Mouse (Mus musculus): ENCODE results near the gene Fnbp1. TPM values are rescaled to one million over a fixed set of nuclear protein-coding genes. Genes with fewer than 3 reads are reported as not detected.

Gene Fnbp1
- polyA plus RNA-seq, 1 experiment from 2014 or later, result 23.7 TPM

DNA sequence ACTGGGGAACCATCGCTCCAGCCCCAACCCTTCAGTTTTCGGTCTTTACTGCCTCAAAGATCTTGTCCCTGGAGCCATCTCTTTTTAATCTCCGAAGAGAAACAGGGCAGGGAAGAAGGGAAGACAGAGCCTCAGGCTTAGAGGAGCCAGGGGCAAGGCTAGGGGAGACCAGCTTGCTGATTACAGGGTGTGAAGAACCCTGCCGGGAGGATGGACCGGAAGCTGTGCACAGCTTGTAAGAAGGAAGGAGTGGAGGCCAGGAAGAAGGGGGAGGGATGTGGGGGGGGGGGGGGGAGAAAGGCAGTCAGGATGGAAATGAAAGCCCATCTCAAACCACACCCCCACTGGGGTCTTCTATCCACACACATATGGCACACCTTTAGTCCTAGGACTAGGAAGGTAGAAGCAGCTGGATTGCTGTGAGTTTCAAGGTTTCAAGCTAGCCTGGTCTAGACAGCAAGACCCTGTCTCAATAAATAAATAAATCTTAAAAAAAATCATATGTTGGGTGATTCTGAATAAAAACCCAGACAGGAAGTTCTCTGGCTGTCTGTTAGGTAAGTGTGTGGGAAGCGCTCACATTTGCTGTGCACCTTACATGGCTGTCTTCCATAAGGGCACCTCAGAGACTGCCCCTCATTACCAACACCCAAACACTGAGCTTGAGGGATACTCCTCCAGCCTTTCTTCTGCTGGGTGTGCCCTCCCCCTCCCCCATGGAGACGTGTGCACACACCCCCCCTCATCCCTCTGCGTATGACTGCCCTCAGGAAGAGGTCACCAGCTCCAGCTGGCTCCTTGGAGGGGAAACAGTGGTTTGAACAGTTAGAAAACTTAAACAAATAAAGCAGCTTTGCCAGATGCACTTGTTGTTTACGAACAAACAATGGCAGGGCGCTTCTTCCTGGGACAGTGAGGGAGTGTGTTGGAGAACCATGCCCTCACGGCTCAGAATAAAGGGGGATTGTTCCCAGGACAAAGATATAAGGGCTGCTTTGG is 53.8 kb downstream of the Fnbp1 start:
- peaks cover 23% of the 10 kb centered on the region for H3K4me1 ChIP-seq (ENCODE audit: control insufficient read depth, insufficient read depth, low read length)
- no peak overlapping the region for H3K4me3 ChIP-seq (ENCODE audit: low read length)
- H3K4me2 ChIP-seq (ENCODE audit: low read depth, low read length), result peak overlapping the region; percentile 24
- peaks cover 13% of the 10 kb centered on the region for H3K36me3 ChIP-seq (ENCODE audit: control insufficient read depth, insufficient read depth)
- peak; percentile 52 for ATAC-seq (replicated peaks; ENCODE audit: extremely low read depth, insufficient read depth, low FRiP score)
- H3K9ac ChIP-seq (ENCODE audit: low read length), result no peak overlapping the region
- H3K27ac ChIP-seq (ENCODE audit: low read length), result peak overlapping the region; percentile 72
- no peaks in the 10 kb centered on the region for H3K27me3 ChIP-seq (ENCODE audit: control insufficient read depth, insufficient read depth, low read length)
- WGBS, result 30% methylated on average over 11 of the region's 11 CpGs
- peaks cover 6% of the 10 kb centered on the region for H3K9me3 ChIP-seq (replicated peaks; ENCODE audit: control insufficient read depth, low read length)

- Histone ChIP-seq H3K4me3 (ENCODE audit: low read length) (no peak overlapping the region), H3K4me1 (ENCODE audit: control insufficient read depth, insufficient read depth, low read length) (peaks cover 23% of the 10 kb centered on the region), H3K9me3 (replicated peaks; ENCODE audit: control insufficient read depth, low read length) (peaks cover 6% of the 10 kb centered on the region), H3K4me2 (ENCODE audit: low read depth, low read length) (no peak overlapping the region), H3K36me3 (ENCODE audit: control insufficient read depth, insufficient read depth) (peaks cover 15% of the 10 kb centered on the region), H3K9ac (ENCODE audit: low read length) (no peak overlapping the region), H3K27ac (ENCODE audit: low read length) (peak overlapping the region; percentile 58), H3K27me3 (ENCODE audit: control insufficient read depth, insufficient read depth, low read length) (no peaks in the 10 kb centered on the region)
- ATAC-seq (replicated peaks; ENCODE audit: extremely low read depth, insufficient read depth, low FRiP score), result no peak
- WGBS, result 30% methylated on average over 5 of the region's 5 CpGs
These were observed 54.7 kb downstream of the Fnbp1 start for GRCm38 (mm10) chr2:31087085-31087484.

DNA sequence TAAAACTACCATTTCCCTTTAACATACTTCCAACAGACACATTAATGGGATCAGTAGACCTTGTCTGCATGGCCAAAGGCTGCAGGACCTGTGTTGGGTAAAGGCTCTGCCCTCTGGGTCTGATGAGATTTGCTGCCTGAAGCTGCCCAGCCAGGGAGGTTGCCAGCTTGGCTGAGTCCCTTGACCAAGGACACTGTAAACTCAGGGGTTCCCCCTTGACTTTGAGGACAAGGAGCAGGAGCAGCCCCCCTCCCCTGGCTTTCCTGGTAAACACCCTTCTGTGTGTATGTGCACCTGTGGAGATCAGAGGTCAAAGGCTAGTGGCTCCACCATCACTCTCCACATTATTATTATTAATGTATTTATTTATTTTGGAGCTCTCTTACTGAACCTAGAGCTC is 55.3 kb downstream of the Fnbp1 start:
- Histone ChIP-seq H3K9me3 (replicated peaks; ENCODE audit: control insufficient read depth, low read length) (peaks cover 6% of the 10 kb centered on the region), H3K4me3 (ENCODE audit: low read length) (no peak overlapping the region), H3K4me1 (ENCODE audit: control insufficient read depth, insufficient read depth, low read length) (peaks cover 25% of the 10 kb centered on the region), H3K4me2 (ENCODE audit: low read depth, low read length) (no peak overlapping the region), H3K9ac (ENCODE audit: low read length) (no peak overlapping the region), H3K27ac (ENCODE audit: low read length) (peak overlapping the region; percentile 58), H3K27me3 (ENCODE audit: control insufficient read depth, insufficient read depth, low read length) (no peaks in the 10 kb centered on the region), H3K36me3 (ENCODE audit: control insufficient read depth, insufficient read depth) (peaks cover 15% of the 10 kb centered on the region)
- ATAC-seq (replicated peaks; ENCODE audit: extremely low read depth, insufficient read depth, low FRiP score), result no peak

- H3K4me2 ChIP-seq (ENCODE audit: low read depth, low read length), result no peak overlapping the region
- no peak overlapping the region for H3K9ac ChIP-seq (ENCODE audit: low read length)
- ATAC-seq (replicated peaks; ENCODE audit: extremely low read depth, insufficient read depth, low FRiP score), result no peak
- H3K9me3 ChIP-seq (replicated peaks; ENCODE audit: control insufficient read depth, low read length), result peaks cover 6% of the 10 kb centered on the region
- no peaks in the 10 kb centered on the region for H3K27me3 ChIP-seq (ENCODE audit: control insufficient read depth, insufficient read depth, low read length)
- H3K4me3 ChIP-seq (ENCODE audit: low read length), result no peak overlapping the region
- peaks cover 31% of the 10 kb centered on the region for H3K4me1 ChIP-seq (ENCODE audit: control insufficient read depth, insufficient read depth, low read length)
- WGBS, result 93% methylated on average over 9 of the region's 9 CpGs
- peaks cover 15% of the 10 kb centered on the region for H3K36me3 ChIP-seq (ENCODE audit: control insufficient read depth, insufficient read depth)
- H3K27ac ChIP-seq (ENCODE audit: low read length), result no peak overlapping the region
These were observed 57.5 kb downstream of the Fnbp1 start for GRCm38 (mm10) chr2:31084169-31084850.

GRCm38 (mm10) chr2:31083372-31083771 is 58.4 kb downstream of the Fnbp1 start:
- 84% methylated on average over 8 of the region's 8 CpGs for WGBS
- Histone ChIP-seq H3K4me1 (ENCODE audit: control insufficient read depth, insufficient read depth, low read length) (peaks cover 24% of the 10 kb centered on the region), H3K4me3 (ENCODE audit: low read length) (no peak overlapping the region), H3K4me2 (ENCODE audit: low read depth, low read length) (no peak overlapping the region), H3K27me3 (ENCODE audit: control insufficient read depth, insufficient read depth, low read length) (no peaks in the 10 kb centered on the region), H3K9ac (ENCODE audit: low read length) (no peak overlapping the region), H3K27ac (ENCODE audit: low read length) (no peak overlapping the region), H3K9me3 (replicated peaks; ENCODE audit: control insufficient read depth, low read length) (peaks cover 6% of the 10 kb centered on the region), H3K36me3 (ENCODE audit: control insufficient read depth, insufficient read depth) (peaks cover 15% of the 10 kb centered on the region)
- ATAC-seq (replicated peaks; ENCODE audit: extremely low read depth, insufficient read depth, low FRiP score), result no peak

GRCm38 (mm10) chr2:31082639-31083038 is 59.2 kb downstream of the Fnbp1 start:
- H3K4me2 ChIP-seq (ENCODE audit: low read depth, low read length), result no peak overlapping the region
- no peak overlapping the region for H3K9ac ChIP-seq (ENCODE audit: low read length)
- H3K36me3 ChIP-seq (ENCODE audit: control insufficient read depth, insufficient read depth), result peaks cover 15% of the 10 kb centered on the region
- 72% methylated on average over 17 of the region's 17 CpGs for WGBS
- no peak for ATAC-seq (replicated peaks; ENCODE audit: extremely low read depth, insufficient read depth, low FRiP score)
- H3K4me1 ChIP-seq (ENCODE audit: control insufficient read depth, insufficient read depth, low read length), result peaks cover 18% of the 10 kb centered on the region
- H3K9me3 ChIP-seq (replicated peaks; ENCODE audit: control insufficient read depth, low read length), result peaks cover 6% of the 10 kb centered on the region
- no peaks in the 10 kb centered on the region for H3K27me3 ChIP-seq (ENCODE audit: control insufficient read depth, insufficient read depth, low read length)
- H3K4me3 ChIP-seq (ENCODE audit: low read length), result no peak overlapping the region
- H3K27ac ChIP-seq (ENCODE audit: low read length), result no peak overlapping the region

- no peak overlapping the region for H3K4me2 ChIP-seq (ENCODE audit: low read depth, low read length)
- WGBS, result 19% methylated on average over 4 of the region's 4 CpGs
- H3K4me3 ChIP-seq (ENCODE audit: low read length), result no peak overlapping the region
- 0 out of 2 replicates have a peak overlapping the region, but pooled peaks have one; percentile 32 for H3K27ac ChIP-seq (ENCODE audit: low read length)
- peaks cover 9% of the 10 kb centered on the region for H3K4me1 ChIP-seq (ENCODE audit: control insufficient read depth, insufficient read depth, low read length)
- H3K36me3 ChIP-seq (ENCODE audit: control insufficient read depth, insufficient read depth), result peaks cover 15% of the 10 kb centered on the region
- H3K27me3 ChIP-seq (ENCODE audit: control insufficient read depth, insufficient read depth, low read length), result no peaks in the 10 kb centered on the region
- peaks cover 6% of the 10 kb centered on the region for H3K9me3 ChIP-seq (replicated peaks; ENCODE audit: control insufficient read depth, low read length)
- no peak overlapping the region for H3K9ac ChIP-seq (ENCODE audit: low read length)
- no peak; the same call in 1 of the 2 replicates for ATAC-seq (replicated peaks; ENCODE audit: extremely low read depth, insufficient read depth, low FRiP score)
These were observed 60.5 kb downstream of the Fnbp1 start for GRCm38 (mm10) chr2:31081349-31081748.

DNA sequence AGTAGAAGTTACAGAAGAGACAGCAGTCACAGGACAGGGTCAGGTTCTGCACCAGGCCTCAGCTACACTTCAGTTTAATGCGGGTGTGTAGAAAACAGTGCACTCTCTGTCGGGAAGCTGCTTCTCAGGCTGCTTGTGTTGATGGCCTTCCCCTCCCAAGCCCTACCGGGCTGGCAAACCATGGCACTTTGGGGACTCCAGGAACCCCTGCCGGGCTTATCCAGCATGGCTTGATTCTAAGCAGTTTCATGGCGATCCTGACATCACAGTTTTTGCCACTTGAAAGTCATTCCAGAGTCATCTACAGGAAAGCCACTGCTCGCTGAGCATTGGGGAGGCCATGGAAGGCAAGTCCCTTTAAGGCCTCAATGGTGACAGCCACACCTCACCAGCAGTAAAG is 62.7 kb downstream of the Fnbp1 start:
- no peak overlapping the region for H3K4me3 ChIP-seq (ENCODE audit: low read length)
- WGBS, result 82% methylated on average over 6 of the region's 6 CpGs
- no peak overlapping the region for H3K27ac ChIP-seq (ENCODE audit: low read length)
- no peak for ATAC-seq (replicated peaks; ENCODE audit: extremely low read depth, insufficient read depth, low FRiP score)
- peaks cover 3% of the 10 kb centered on the region for H3K9me3 ChIP-seq (replicated peaks; ENCODE audit: control insufficient read depth, low read length)
- H3K4me2 ChIP-seq (ENCODE audit: low read depth, low read length), result no peak overlapping the region
- H3K27me3 ChIP-seq (ENCODE audit: control insufficient read depth, insufficient read depth, low read length), result no peaks in the 10 kb centered on the region
- no peak overlapping the region for H3K9ac ChIP-seq (ENCODE audit: low read length)
- peaks cover 10% of the 10 kb centered on the region for H3K36me3 ChIP-seq (ENCODE audit: control insufficient read depth, insufficient read depth)
- peaks cover 9% of the 10 kb centered on the region for H3K4me1 ChIP-seq (ENCODE audit: control insufficient read depth, insufficient read depth, low read length)

- H3K9ac ChIP-seq (ENCODE audit: low read length), result no peak overlapping the region
- no peaks in the 10 kb centered on the region for H3K9me3 ChIP-seq (replicated peaks; ENCODE audit: control insufficient read depth, low read length)
- no peak overlapping the region for H3K27ac ChIP-seq (ENCODE audit: low read length)
- H3K4me2 ChIP-seq (ENCODE audit: low read depth, low read length), result no peak overlapping the region
- no peak for ATAC-seq (replicated peaks; ENCODE audit: extremely low read depth, insufficient read depth, low FRiP score)
- no peaks in the 10 kb centered on the region for H3K27me3 ChIP-seq (ENCODE audit: control insufficient read depth, insufficient read depth, low read length)
- peaks cover 9% of the 10 kb centered on the region for H3K4me1 ChIP-seq (ENCODE audit: control insufficient read depth, insufficient read depth, low read length)
- 91% methylated on average over 5 of the region's 5 CpGs for WGBS
- H3K36me3 ChIP-seq (ENCODE audit: control insufficient read depth, insufficient read depth), result peaks cover 10% of the 10 kb centered on the region
- no peak overlapping the region for H3K4me3 ChIP-seq (ENCODE audit: low read length)
These were observed 64.2 kb downstream of the Fnbp1 start for GRCm38 (mm10) chr2:31077574-31077973.

Measured in heart, embryonic 16.5 days (tissue).